Mouse (Mus musculus) ES-Bruce4 (cell line): ENCODE measurements at regions not wholly inside any gene's neighbourhood (a gene's known extent, or its start where the extent isn't known, plus 50 kb on each side); places are given as distances from the start of the nearest gene placed in this dataset.

Experiments
- CTCF ChIP-seq: IDR thresholded peaks from one replicate; pipeline ENCODE4 v1.8.1; 2011; ENCODE audit warnings: low read depth, low read length
- EP300 ChIP-seq: IDR thresholded peaks from 2 replicates; pipeline ENCODE4 v1.6.1; 2011; ENCODE audit warnings: low read depth, low read length; ENCODE audit not compliant: insufficient read depth

DNA sequence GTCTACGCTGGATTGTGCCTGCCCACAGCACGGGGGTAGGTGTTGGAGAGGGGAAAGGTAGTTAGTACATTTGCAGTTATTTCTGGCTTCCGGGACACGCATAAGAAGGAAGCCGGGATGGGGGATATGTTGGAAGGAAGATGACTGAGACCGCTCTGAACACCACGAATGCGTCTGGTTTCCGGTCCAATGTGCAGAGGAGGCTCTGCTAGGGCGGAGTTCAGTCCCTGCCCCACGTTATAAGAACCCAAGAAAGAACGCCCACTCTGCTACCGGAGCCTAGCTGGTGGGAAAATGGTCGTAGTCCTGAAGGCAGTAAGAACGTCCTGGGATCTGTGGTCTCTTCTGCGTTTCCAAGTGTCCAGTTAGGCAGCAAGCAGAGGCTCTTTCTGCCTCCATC, 104.1 kb downstream of the Sox9 start:
- TF ChIP-seq CTCF (no peak), EP300 (no peak)
